Mouse (Mus musculus) liver, embryonic 14.5 days (tissue): ENCODE data around the gene Srpx2. TPM values are rescaled to one million over a fixed set of nuclear protein-coding genes. Genes with fewer than 3 reads are reported as not detected.

Experiments
- ATAC-seq: fragments of 200-750 bp; cut with Nextera tagmentation; 2 replicates; pipeline ENCODE4 v1.8.0; 2017; ENCODE audit warnings: moderate number of reproducible peaks, mild to moderate bottlenecking, moderate library complexity; ENCODE audit not compliant: insufficient read depth
- DNase-seq, 3 experiments: peaks; one replicate each; pipeline ENCODE4 v3.0.0-alpha.2; 2012 to 2013; ENCODE audit warnings: low read depth in 3 of 3, low spot score in 3 of 3
- H3K27ac ChIP-seq: fragments of 300-500 bp; sonication (generic); 2 replicates; pipeline ENCODE4 v1.5.1; 2014; ENCODE audit warnings: moderate library complexity, mild to moderate bottlenecking, control low read depth, inconsistent platforms
- H3K27me3 ChIP-seq: fragments of 300-500 bp; sonication (generic); 2 replicates; pipeline ENCODE4 v1.6.1; 2014; ENCODE audit warnings: mild to moderate bottlenecking, low read length, moderate library complexity; ENCODE audit not compliant: control insufficient read depth, insufficient read depth
- H3K36me3 ChIP-seq: fragments of 300-500 bp; sonication (generic); replicated peaks from 2 replicates; pipeline ENCODE4 v1.6.1; 2014; ENCODE audit warnings: low read depth; ENCODE audit not compliant: control insufficient read depth, insufficient read depth
- H3K4me1 ChIP-seq, 2 experiments: fragments of 200-500 bp in 1 of 2; fragments of 300-500 bp in 1 of 2; sonication (generic) in 1 of 2; replicated peaks; 2 replicates each; pipeline ENCODE4 v1.6.1; 2012 to 2014; ENCODE audit warnings: antibody characterized with exemption in 1 of 2, inconsistent platforms in 1 of 2, low read length in 1 of 2; ENCODE audit not compliant: control insufficient read depth in 2 of 2, insufficient read depth in 2 of 2
- H3K4me2 ChIP-seq: fragments of 300-500 bp; sonication (generic); 2 replicates; pipeline ENCODE4 v1.6.1; 2014; ENCODE audit warnings: low read depth, mild to moderate bottlenecking, control low read depth, moderate library complexity
- H3K4me3 ChIP-seq, 2 experiments: fragments of 200-500 bp in 1 of 2; fragments of 300-500 bp in 1 of 2; sonication (generic) in 1 of 2; 2 replicates each; pipeline ENCODE4 v1.5.1; 2012 to 2014; ENCODE audit warnings: low read depth in 2 of 2, low read length in 2 of 2, mild to moderate bottlenecking in 2 of 2, control low read depth in 1 of 2, inconsistent platforms in 1 of 2, moderate library complexity in 1 of 2; ENCODE audit not compliant: insufficient read depth in 1 of 2
- H3K9ac ChIP-seq: fragments of 300-500 bp; sonication (generic); replicated peaks from 2 replicates; pipeline ENCODE4 v1.6.1; 2014; ENCODE audit warnings: mild to moderate bottlenecking, control low read depth, moderate library complexity
- H3K9me3 ChIP-seq: fragments of 300-500 bp; sonication (generic); 2 replicates; pipeline ENCODE4 v1.6.1; 2016; ENCODE audit warnings: low read length, mixed read lengths; ENCODE audit not compliant: control insufficient read depth
- CTCF ChIP-seq: IDR thresholded peaks from 2 replicates; pipeline ENCODE4 v1.5.1; 2016; ENCODE audit warnings: antibody characterized with exemption, low read depth, control low read depth
- EP300 ChIP-seq: IDR thresholded peaks from 2 replicates; pipeline ENCODE4 v1.6.1; 2016; ENCODE audit warnings: antibody characterized with exemption, low read depth
- WGBS: fragments of 180-500 bp; shearing (Covaris S2); extraction: QIAGEN DNeasy Blood & Tissue Kit; methylation state at CpG from one replicate; pipeline ENCODE4 v1.1.7; 2014; ENCODE audit not compliant: insufficient replicate concordance; 5-methylcytosine and 5-hydroxymethylcytosine counted together
- polyA plus RNA-seq, 2 experiments: library from polyadenylated mRNA; depleted of rRNA in 1 of 2; stranded (reverse) in 1 of 2; unstranded in 1 of 2; fragments of >200 nt; fragmentation: Nextera tagmentation in 1 of 2; extraction: Ambion mirVana in 1 of 2; gene quantifications; 2 replicates each; pipeline versions ENCODE4 v1.2.1 to v1.2.3; 2012 to 2014

Gene Srpx2
- polyA plus RNA-seq, 2 experiments = 0.27 to 0.28 TPM

GRCm38 (mm10) chrX:133960617-133961016 lies 52.4 kb downstream of the Srpx2 start:
- Histone ChIP-seq H3K4me1 (no peaks in the 10 kb centered on the region), H3K9me3 (no peaks in the 10 kb centered on the region), H3K9ac (no peak overlapping the region), H3K4me3 (no peak overlapping the region), H3K4me2 (no peak overlapping the region), H3K27me3 (no peaks in the 10 kb centered on the region), H3K36me3 (no peaks in the 10 kb centered on the region), H3K27ac (no peak overlapping the region)
- 17% methylated on average over 2 of the region's 2 CpGs for WGBS
- no peak for DNase-seq
- no peak for ATAC-seq
- TF ChIP-seq CTCF (no peak), EP300 (no peak)

- 42% methylated on average over 2 of the region's 2 CpGs for WGBS
- H3K4me3 ChIP-seq = no peak overlapping the region
- TF ChIP-seq EP300 = no peak
- TF ChIP-seq CTCF = no peak
- no peak for DNase-seq
- H3K9me3 ChIP-seq = no peaks in the 10 kb centered on the region
- no peak overlapping the region for H3K27ac ChIP-seq
- H3K36me3 ChIP-seq = no peaks in the 10 kb centered on the region
- no peaks in the 10 kb centered on the region for H3K4me1 ChIP-seq
- H3K9ac ChIP-seq = no peak overlapping the region
- H3K27me3 ChIP-seq = no peaks in the 10 kb centered on the region
- no peak overlapping the region for H3K4me2 ChIP-seq
- no peak for ATAC-seq
Observed at GRCm38 (mm10) chrX:133964615-133965014, 56.4 kb downstream of the Srpx2 start.

- no peak for ATAC-seq
- no peak within 1 kb of the TSS for H3K27ac ChIP-seq
- no peak for TF ChIP-seq EP300
- TF ChIP-seq CTCF = no peak
- no peak for DNase-seq
- no peak within 1 kb of the TSS for H3K9ac ChIP-seq
- H3K36me3 ChIP-seq = no peaks in the 10 kb centered on the region
- no peaks in the 10 kb centered on the region for H3K9me3 ChIP-seq
- 11% methylated on average over 29 of the region's 29 CpGs for WGBS
- H3K4me1 ChIP-seq = no peaks in the 10 kb centered on the region
- peak within 1 kb of the TSS; percentile 39 to 50 for H3K4me3 ChIP-seq
- peak within 1 kb of the TSS; percentile 48 for H3K4me2 ChIP-seq
- no peaks in the 10 kb centered on the region; the same call in 1 of the 2 replicates for H3K27me3 ChIP-seq
Observed at GRCm38 (mm10) chrX:133981231-133982002, 73.2 kb downstream of the Srpx2 start, which contains the start of gene Sytl4. Gene Sytl4 (minus strand): TSS chrX:133981812.

Other genes with a start within 250 kb of the Srpx2 start
- 0.04 and 0.06 TPM in 2 replicates for gene Pcdh19, start 219.4 kb upstream of the Srpx2 start, polyA plus RNA-seq (2012; rRNA removed)
- gene Pcdh19, start 219.4 kb upstream of the Srpx2 start, polyA plus RNA-seq (2014; fragmentation: Nextera tagmentation; extraction: Ambion mirVana) = 0.05 and 0.10 TPM in 2 replicates
- 0.03 TPM in 1 of 2 replicates, not detected in the other for gene Tnmd, start 57.4 kb upstream of the Srpx2 start, polyA plus RNA-seq (2012; rRNA removed)
- gene Tnmd, start 57.4 kb upstream of the Srpx2 start, polyA plus RNA-seq (2014; fragmentation: Nextera tagmentation; extraction: Ambion mirVana) = not detected in 2 replicates
- 4.2 and 4.3 TPM in 2 replicates for gene Tspan6, start 10.0 kb upstream of the Srpx2 start, polyA plus RNA-seq (2012; rRNA removed)
- 10.5 and 11.4 TPM in 2 replicates for gene Tspan6, start 10.0 kb upstream of the Srpx2 start, polyA plus RNA-seq (2014; fragmentation: Nextera tagmentation; extraction: Ambion mirVana)
- gene Sytl4, start 73.4 kb downstream of the Srpx2 start, polyA plus RNA-seq (2012; rRNA removed) = 0.60 and 0.83 TPM in 2 replicates
- 0.55 and 1.1 TPM in 2 replicates for gene Sytl4, start 73.4 kb downstream of the Srpx2 start, polyA plus RNA-seq (2014; fragmentation: Nextera tagmentation; extraction: Ambion mirVana)
- gene Cstf2, start 150.8 kb downstream of the Srpx2 start, polyA plus RNA-seq (2012; rRNA removed) = 10.4 and 12.6 TPM in 2 replicates
- gene Cstf2, start 150.8 kb downstream of the Srpx2 start, polyA plus RNA-seq (2014; fragmentation: Nextera tagmentation; extraction: Ambion mirVana) = 23.5 and 23.8 TPM in 2 replicates